Mouse (Mus musculus) c-Kit-positive CD71-positive TER-119-positive erythroid progenitor cells, embryonic 14.5 days (primary cell): ENCODE results near the gene Nodal.

ENCODE experiments used
- DNase-seq: peaks from one replicate; pipeline ENCODE4 v3.0.0-alpha.2; 2013; ENCODE audit warnings: low spot score

Gene Nodal

GRCm38 (mm10) chr10:61417672-61418071 is at the start of gene Nodal:
Nodal (plus strand) TSS chr10:61417972.
- DNase-seq: no peak

DNA sequence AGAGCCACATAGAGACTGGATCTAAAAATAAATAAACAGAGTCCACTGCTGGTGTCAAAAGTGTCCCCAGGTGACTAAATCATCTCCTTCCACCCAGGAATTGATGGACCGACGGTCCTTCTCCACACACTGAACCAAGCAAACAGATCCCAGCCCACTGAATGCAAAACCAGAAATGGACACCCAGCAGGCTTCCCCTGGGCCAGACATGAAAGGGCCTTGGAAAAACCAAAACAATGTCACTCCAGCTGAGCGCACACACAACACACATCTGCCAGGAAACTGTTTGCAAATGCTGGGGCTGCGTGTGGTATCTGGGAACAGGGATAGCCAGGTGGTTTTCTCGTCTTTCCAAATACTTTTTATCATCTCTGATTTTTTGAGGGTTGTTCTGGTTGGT is 48.0 kb upstream of the Nodal start:
- no peak for DNase-seq

- no peak for DNase-seq
Measured at GRCm38 (mm10) chr10:61370273-61370979, 47.3 kb upstream of the Nodal start.

DNA sequence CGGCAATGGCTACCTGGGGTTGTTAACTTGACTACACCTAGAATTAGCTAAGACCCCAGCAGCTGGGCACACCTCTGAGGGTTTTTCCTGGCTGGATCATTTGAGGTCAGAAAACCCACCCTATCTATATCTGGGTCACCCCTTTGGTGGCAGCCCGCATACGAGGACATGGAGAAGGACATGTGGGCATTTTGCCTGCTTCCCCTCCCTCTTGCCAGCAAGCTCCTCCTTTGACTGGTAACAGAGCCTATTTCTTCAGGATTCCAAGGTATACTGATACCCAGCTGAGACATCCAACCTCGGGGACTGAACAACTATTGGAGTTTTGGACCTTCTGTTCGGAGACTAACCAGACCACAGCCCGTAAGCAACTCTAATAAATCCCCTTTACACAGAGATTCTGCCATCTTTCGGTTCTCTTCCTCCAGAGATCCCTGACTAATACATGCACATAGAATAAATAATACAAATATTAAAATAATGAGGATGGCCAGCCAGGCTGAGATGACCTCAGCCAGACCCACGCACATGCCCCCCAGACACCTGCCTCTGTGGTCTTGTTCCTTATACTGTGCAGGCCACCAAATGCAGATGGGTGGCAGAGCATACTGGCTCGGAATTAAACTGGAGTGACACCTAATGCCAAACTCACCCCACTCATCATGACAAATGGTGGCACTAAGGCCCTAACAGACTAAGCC is 45.7 kb upstream of the Nodal start:
- DNase-seq: no peak

DNA sequence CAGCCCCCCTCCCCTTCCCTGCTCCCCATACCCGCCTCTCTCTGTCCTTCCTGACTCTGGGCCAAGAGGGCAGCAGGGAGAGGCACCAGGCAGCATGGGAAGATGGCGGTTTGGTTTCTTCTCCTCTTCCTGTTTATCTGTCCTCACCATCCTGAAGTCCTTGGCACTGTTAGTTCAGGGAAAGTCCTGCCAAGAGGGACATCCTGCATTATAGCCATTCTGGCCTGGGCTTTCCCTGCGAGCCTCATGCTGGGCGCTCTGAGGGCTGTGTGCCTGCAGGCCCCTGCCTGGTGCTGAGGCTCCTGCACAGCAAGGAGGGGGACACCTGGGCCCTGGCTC is 45.2 kb upstream of the Nodal start:
- no peak for DNase-seq

DNA sequence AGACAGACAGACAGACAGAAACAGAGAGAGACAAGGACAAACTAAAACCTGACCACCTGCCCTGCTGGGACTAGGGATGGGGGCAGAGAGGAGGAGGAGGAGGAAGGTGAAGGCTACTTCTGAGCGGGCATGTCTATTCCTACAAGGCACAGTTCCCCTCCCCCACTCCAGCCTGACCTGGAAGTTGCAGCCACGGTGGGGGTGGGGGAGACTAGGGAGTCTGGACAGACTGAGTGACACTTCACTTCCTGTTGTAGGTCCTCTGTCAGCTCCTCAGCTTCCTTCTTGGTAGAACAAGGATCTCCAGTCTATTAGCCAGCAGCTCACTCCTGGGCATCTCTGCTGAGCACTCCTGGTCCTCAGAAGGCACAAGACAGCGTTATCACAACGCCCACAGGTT is 43.7 kb upstream of the Nodal start:
- no peak for DNase-seq

DNA sequence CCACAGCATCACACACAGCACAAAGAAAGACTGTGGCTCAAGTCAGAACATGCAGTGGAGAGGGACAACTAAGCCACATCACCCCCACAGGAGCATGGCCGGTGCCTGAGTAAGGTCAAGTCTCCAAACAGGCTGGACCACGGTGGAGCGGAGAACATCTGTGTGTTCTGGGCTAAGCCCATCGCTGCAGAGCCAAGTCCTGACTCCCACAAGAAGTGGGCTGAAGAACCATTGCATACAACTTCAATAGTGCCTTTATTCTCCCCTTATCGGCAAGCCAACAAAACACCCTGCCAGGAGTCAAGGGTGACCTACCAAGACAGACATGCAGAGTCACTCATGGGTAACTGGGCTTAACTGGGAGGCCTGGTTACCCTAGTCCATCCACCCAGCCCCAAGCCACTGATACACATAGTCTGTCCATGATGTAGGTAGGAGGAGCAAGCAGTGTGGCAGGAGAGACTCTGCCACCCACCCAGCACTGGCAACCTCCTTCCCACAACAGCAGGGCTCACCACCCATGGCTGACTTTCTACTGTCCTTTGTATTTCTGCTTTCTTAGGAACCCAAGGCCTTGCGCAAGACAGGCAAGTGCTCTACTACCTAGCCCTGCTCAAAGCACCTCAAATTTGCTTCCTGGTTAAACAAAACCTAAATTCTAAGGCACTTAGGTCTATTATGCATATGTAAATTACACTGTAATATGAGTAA is 42.8 kb upstream of the Nodal start:
- DNase-seq: no peak

DNA sequence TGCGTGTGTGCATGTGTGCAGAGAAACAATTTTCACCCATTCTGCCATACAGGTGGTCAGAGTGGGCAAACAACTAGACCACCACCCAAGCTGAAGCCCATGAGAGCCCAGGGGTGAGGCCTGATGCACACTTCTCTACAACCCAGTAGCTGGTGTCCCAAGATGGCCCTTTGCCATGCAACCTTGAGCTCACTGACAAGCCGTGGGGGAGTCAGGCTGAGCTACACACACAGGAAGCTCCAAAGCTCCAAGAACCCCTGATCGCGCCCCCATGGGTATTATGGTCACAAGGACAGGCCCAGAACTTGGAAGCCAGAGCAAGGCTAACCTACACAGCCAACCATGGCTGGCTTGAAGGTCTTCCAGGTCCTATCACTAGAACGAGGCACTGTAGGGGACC is 39.7 kb upstream of the Nodal start:
- DNase-seq: no peak

GRCm38 (mm10) chr10:61378698-61379097 is 39.1 kb upstream of the Nodal start:
- no peak for DNase-seq

DNA sequence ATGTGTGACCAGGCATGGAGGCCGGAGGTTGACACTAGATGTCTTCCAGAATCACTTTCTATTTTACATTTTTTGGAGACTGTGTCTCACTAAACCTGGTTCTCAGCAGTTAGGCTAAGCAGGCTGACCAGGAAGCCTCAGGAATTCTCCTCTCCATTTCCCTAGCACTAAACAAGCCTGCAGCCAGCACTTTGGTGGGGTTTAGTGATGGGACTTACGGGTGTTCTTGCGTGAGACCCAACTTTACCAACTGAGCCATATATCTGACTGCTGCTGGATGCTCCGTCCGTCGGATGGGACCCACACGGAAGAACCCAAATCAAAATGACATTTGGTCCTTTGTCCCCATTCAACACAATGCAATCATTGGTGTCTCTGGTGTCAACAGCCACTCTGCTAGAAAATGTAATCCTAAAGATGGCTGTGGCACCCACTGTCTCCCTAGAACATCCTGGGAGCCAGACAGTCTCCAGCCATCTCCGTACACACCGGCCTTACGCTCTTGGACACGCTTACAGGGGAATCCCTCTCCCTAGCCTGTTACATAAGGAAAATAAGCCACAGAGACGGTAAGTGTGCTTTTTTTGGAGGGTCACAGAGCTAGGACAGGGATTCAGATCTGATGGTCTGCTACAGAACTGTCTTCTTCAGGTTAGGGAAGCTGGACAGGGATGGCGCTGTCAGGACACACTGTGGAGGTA is 38.3 kb upstream of the Nodal start:
- no peak for DNase-seq

DNA sequence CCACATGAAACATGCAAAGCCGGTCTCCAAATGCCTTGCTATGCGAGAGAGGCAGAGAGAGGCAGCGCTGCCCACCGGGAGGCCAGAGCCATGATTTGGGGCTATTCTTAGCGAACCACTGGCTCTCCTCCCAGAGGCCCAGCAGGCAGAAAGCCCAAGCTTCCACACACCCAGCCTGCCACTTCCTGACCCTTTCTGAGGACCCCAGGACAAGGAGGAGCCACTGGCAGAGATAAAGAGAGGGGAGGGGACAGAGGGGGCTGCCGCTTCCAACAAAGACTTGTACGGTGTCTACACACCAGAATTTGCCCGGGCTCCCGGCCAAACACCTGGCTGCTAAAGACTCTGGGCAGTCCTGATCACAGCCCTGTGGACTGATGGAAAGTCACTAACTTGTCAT is 37.6 kb upstream of the Nodal start:
- DNase-seq: no peak

DNA sequence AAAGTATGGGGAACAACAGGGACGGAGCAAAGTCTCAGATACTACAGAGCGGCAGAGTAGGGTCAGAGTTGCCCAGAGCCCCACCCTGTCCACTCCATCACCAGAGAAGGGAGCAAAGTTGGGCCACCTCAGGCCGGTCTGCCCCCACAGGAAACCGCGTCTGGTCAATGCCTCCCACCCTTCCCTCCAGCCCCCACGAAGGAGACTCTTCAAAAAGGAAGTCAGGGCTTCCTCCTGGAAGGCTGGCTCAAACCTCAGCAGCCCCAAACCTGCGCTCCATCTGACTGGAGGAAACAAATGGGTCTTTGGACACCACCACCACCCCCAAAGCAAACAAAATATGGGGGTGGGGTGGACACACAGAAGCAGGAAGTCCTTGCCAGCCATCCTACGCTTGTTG is 35.9 kb upstream of the Nodal start:
- DNase-seq: no peak

DNA sequence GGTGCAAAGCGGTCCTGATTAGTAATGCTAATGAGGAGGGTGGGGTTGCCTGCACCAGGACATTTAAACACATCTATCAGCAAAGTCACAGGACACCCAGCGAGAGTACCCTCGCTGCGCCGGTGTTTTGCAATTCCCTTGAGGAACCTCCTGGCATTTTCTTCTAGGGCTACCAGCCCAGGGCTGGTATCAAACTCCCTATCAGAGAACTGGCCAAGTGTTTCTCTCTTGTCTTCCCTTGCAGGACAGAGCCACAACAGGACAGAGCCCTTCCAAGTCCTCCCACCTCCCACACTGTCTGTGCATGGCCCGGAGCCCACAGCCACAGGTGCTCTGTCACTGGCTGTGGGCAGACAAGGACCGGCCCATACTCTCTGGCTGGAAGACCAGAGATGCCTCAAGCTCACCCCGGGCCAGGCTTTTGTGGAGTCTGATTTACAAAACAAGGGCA is 35.5 kb upstream of the Nodal start:
- no peak for DNase-seq

GRCm38 (mm10) chr10:61383021-61383714 is 34.6 kb upstream of the Nodal start, which contains the start of gene Pald1:
Pald1 (minus strand) TSS chr10:61383530.
- peak; percentile 7 for DNase-seq

GRCm38 (mm10) chr10:61383715-61384047 is 34.1 kb upstream of the Nodal start:
- no peak for DNase-seq

- DNase-seq: no peak
Measured at GRCm38 (mm10) chr10:61385174-61385573, 32.6 kb upstream of the Nodal start.

GRCm38 (mm10) chr10:61386284-61386683 is 31.5 kb upstream of the Nodal start:
- DNase-seq: no peak

- DNase-seq: no peak
Measured at GRCm38 (mm10) chr10:61389020-61389419, 28.8 kb upstream of the Nodal start.

DNA sequence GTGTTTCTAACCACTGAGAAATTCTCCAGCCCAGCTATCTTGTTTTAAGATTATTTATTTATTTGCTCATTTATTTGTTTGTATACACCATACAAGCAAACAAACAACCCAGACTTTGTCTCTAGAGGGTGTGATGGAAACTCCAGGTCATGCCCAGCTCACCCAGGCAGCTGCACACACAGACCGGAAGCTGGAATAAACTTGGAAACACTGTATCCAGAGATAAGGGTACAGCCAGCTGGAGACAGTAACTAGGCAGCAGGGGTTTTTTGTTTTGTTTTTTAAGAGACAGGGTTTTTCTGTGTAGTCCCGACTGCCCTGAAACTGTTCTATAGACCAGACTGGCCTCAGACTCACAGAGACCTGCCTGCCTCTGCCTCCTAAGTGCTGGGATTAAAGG is 27.6 kb upstream of the Nodal start:
- DNase-seq: no peak

DNA sequence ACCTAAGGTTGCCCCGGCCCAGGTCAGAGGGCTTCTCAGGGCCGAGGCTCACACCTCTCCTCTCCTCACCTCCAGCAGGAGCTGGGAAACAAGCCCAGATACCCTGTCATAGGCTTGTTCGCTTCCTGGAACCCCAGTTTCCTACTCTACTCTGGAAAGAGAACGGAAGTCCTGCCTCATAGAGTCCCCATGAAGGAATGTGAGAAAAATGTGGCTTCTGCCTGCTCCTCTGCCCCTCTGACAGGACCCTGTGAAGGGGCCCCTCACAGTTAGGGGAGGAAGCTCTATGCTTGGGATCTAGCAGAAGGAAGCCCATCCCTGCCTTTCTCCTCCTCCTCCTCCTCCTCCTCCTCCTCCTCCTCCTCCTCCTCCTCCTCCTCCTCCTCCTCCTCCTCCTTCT is 25.2 kb upstream of the Nodal start:
- no peak for DNase-seq

DNA sequence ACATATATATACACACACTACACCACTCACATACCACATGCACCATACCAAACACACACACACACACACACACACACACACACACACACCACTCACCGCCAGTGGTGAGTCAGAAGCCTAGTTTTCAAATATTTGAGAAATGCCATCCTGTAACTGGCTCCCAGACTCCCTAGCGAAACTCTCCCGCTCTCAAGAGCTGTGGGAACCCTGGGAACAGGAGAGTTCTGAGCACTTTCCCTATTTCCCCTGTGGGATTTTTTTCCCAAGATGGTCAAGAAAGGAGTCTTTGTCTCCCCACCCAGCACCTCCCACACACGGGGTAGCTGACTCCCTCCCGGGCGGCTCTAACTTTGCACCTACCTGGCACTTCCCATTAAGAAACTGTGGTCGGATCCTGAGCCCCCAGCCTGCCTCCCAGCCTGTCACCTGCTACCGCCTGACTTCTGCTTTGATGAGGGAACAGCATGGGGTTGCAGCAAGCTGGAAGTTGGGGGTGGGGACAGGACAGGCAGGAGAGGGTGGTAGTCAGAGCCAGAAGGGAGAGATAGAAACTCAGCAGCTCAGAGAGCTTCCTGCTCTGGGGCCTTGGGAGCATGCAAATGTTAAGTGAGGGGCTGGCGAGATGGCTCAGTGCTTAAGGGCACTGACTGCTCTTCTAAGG is 23.2 kb upstream of the Nodal start:
- DNase-seq: no peak

- no peak for DNase-seq
Measured at GRCm38 (mm10) chr10:61398125-61398524, 19.6 kb upstream of the Nodal start.
